Mouse (Mus musculus) cerebellum, adult 9-11 months (tissue): Measurements from ENCODE around the gene Tacr2.

ENCODE experiments used
- DNase-seq: peaks from one replicate; pipeline ENCODE4 v3.0.0; 2022

Tacr2 gene

DNA sequence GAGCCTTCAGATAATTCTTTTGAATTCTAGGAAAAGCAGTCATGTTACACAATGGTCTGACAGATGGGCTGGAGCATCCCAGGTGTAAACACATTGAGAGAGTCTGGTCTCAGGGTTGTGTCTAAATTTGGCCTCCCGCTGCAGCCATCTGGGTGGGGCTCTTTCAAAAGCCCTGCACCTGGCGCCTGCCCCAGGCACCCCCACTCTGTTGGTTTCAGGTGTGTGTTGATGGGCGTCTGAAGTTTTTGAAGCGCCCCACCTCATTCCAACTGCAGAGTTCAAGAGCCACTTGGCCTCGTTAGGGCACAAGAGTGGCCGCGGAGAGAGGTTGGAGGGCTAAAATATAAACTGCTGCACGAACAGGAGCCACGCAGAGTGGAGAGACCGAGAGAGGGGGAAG, 9.9 kb upstream of the Tacr2 start:
- DNase-seq: no peak

DNA sequence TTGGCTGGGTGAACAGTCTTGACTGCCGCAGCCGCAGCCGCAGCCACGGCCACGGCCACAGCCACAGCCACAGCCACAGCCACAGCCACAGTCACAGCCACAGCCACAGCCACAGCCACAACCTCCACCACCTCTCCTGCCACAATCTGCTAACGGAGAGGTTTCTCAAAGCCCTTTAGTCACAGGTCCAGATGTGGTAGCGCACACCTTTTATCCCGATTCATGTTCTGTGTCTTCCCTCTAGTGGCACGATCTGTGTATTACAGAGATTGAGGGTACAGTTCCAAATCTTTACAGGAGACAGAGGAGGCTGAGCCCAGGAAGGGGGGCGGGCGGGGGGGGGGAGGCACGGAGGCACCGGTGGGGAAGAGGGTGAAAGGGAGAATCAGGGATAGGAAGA, 9.3 kb upstream of the Tacr2 start:
- peak; percentile 48 for DNase-seq

DNA sequence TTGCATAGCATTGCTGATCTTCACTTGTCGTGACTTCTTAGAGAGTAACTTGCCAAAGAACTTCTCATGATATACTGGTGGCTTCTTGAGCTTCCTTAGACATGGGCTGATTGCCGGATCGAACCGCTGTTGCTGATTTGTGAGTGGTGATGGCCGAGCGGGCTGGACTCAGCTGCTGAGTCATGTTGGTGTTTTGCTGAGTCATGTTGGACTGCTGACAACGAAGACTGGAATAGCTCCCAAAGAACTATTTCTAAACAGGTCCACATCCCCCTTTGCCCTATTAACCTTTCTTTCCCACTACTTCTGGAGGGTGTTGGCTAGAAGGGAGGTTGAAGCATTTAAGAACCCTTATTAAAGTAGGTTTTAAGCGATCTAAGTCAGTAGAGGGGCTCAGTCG, 8.2 kb upstream of the Tacr2 start:
- no peak for DNase-seq

DNA sequence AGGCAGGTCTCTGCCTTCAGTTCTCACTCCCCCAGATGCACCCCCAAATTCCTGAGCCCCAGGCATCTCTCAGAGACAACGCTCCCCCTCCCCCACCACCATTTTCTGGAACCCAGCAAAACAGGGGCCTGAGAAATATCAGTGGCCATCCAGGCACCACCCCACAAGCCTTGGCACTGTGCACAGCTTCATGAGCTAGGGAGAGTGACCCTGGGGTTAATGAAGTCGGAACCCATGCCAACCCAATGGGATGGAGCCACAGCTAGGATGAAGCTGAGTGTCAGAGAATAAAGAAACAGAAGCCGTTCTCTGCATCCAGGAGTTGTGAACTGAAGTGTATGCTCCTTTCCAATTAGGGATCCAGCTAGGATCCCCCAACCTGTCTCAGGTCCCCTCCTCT, 5.1 kb upstream of the Tacr2 start:
- no peak for DNase-seq

DNA sequence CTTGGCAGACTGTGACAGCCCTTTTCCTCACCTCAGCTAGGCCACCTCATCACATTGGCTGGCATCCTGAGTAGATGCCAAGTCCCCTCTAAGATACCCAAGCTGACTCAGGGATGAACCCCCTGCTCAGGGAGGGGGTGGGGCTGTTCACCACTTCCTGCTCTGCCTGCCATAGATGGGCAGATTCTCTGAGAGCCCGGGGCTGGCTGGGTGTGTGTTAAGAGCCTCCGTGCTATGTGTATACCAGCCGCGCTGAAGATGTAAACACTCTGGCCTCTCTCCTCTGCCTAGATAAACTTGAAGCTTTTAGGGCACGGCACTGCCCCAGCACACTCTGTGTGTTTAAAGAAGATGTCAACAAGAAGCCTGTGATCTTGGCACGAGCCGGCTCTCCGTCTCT, 4.4 kb upstream of the Tacr2 start:
- DNase-seq: no peak

DNA sequence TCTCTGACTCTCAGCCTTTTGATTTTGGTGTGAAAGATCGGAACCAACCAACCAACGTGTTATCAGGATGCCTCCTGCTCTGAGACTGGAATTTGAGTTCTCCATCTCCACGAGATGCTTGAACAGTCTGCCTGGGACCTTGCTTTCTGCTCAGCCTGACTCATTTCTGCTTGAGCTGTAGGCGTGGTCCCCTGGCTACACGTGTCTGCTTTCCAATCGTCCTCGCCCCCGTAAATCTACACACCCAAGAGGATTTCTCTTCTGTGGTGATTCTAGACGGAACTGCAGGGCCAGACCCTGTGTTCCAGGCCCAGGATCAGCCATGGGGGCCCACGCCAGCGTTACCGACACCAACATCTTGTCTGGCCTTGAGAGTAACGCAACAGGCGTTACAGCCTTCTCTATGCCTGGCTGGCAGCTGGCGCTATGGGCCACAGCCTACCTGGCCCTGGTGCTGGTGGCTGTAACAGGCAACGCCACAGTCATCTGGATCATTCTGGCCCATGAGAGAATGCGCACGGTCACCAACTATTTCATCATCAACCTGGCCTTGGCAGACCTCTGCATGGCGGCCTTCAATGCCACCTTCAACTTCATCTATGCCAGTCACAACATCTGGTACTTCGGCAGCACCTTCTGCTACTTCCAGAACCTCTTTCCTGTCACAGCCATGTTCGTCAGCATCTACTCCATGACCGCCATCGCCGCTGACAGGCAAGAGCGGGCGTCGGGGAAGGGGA, 428 bp downstream of the Tacr2 start:
- DNase-seq: no peak

DNA sequence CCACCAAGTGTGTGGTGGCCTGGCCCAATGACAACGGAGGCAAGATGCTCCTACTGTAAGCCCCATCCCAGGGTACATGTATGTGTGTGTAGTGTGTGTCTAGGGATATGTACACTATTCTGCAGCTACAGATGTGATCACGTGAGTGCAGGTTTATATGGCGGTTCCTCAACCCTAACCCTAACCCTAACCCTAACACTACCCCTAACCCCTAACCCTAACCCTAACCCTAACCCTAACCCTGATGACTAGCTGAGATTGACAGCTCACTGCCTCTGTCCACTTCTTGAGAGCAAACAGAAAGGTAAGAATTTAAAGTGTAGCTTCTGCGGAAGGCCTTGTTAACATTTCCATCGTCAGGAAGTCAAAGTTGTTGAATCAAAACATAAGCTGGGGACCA, 6.1 kb downstream of the Tacr2 start:
- no peak for DNase-seq

DNA sequence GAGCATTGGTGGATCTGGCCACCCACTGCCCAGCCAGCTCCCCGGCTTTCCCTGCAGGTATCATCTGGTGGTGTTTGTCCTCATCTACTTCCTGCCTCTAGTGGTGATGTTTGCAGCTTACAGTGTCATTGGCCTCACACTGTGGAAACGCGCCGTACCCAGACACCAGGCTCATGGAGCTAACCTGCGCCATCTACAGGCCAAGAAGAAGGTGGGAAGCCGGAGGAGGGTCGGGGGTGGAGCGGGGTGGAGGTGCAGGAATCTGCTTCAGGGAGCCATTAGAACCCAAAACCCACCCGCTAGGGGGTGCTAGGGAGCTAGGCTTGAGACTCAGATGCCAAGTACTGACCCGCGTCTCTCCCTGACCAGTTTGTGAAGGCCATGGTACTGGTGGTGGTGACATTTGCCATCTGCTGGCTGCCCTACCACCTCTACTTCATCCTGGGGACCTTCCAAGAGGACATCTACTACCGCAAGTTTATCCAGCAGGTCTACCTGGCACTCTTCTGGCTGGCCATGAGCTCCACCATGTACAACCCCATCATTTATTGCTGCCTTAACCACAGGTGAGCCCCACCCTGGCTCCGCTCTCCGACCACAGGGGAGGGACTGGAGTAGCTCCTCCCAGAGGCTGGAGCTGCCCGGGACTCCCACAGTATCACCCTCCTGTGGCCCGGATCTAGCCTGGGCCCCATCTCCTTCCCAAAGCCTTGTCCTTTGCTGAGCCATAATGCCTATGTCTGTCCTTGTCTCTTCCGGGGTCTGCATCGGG, 9.1 kb downstream of the Tacr2 start:
- peak; percentile 77 for DNase-seq

DNA sequence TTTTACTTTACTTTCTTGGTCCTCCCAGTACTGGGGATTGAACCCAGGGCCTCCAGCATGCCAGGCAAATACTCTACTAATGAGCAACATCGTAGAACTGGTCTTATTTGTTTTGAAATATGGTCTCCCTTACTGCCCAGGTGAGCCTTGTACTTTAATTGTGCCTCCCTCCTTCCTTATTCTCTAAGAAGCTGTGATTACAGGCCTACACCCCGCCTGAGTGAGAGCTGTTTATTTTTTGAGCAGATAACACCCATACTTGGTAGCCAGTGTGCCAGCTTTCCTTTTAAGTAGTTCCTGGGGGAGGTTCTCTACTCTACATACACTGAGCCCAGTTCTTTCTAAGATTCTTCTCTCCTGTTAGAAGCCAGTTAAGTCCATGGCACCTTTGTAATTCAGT, 12.1 kb downstream of the Tacr2 start:
- no peak for DNase-seq

DNA sequence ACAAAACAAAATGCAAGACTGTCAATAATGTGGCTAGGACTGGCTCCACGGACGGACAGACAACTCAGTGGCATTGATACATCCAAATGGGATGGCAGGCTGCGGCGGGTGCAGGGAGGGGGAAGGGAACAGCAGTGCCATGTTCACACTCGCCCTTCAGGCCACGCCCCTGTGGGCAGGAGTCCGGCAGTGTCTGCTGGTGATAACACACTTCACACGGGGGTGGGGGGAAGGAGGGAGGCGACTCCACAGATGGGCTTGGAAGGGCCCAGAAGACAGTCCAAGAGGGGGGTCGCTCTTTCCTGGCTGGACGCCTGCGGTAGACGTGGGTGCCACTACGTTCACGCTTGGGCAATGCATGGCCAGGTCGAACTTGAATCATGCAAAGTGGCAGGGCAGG, 17.0 kb downstream of the Tacr2 start:
- no peak for DNase-seq

DNA sequence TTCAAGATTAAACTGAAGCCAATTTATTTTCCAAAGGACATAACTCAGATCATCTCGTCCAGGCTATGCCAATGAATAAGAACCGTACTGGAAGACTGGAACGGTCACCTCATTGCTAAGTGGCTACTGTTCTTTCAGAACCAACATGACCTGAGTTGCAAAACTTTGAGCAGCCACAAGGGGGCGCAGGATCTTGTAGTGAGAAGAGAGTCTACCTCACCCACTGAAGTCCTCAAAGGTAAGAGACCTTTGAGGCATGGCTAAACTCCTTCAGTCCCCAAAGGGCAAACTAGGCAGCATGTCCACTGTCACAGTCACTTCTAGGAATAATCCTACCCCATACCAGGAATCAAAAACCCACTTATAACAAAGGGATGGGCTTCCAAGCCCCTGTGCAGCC, 23.0 kb downstream of the Tacr2 start:
- peak; percentile 84 for DNase-seq

DNA sequence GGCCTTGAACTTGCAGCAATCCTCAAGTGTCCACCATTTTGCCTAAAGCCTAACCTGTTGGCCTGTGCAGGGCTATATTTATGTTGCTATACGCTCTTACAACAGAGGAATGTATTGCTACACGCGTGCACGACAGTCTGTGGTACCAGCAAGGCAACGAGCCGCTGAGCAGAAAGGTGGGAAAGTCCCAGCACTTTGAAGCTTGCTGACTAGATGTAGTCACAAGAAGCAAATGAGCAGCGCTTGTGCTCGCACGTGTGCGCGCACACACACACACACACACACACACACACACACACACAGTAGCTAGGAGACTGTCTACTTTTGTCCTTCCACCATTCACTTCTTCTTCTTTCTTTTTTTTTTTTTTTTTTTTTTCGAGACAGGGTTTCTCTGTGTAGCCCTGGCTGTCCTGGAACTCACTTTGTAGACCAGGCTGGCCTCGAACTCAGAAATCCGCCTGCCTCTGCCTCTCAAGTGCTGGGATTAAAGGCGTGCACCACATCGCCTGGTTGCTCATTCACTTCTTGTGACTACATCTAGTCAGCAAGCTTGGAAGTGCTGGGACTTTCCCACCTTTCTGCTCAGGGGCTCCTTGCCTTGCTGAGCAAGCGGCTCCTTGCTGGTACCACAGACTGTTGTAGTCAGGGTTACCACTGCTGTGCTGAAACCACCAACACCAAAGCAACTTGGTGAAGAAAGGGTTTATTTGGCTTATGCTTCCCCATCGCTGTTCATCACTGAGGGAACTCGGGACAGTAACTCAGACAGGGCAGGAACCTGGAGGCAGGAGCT, 25.5 kb downstream of the Tacr2 start:
- no peak for DNase-seq

DNA sequence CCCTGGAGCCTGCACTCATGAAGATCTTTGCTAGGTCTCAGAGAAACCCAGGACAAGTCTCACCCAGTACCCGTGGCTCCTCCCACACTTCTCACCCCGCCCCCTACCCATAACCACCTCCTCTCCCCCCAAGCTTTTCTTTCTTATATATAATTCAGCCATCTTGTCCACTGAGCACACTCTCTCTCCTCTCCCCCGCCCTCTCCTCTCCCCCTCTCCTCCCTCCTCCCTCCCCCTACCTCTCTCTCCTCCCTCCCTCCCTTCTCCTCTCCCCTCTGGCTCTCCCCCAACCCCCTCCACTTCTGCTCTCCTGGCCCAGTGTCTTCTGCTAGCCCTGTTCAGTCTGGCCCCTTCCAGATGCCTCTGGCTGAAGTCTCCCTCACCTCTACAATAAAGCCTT, 26.8 kb downstream of the Tacr2 start:
- DNase-seq: no peak

DNA sequence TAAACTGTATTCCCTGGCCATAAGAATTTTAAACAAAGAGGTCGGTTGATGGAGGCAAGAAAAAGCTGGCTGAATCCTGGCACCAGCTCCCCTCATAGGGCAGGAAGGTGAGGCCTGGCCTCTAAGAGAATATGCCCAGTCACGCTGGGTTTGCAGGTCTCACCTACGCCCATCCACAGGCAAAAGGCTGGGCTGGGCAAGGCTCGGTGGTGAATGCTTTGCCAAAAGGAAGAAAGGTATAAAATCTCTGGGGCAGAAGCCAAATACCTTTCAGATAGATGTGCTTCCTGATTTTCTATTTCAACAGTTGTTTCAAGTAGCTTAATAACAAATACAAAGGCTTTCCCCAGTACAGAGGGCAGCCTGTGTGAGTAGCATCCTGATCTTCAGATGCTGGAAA, 27.4 kb downstream of the Tacr2 start:
- no peak for DNase-seq

DNA sequence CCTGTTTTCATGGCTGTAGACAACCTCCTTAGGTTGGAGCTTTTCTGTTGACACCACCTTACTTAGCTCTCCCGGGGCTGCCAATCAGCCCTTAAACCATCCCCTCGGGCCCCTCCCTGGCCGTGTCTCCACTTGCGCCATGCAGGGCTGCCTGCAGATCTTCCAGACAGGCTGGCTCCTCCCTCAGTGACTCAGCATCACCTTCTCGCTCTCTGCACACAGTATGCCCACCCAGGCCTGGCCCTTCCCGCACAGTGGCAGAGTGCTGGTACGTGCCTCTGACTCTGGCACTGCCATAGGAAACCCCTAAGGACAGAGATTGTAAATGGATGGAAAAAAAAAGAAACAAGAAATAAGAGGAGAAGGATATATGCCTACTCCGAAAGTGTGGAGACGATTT, 30.5 kb downstream of the Tacr2 start:
- no peak for DNase-seq

DNA sequence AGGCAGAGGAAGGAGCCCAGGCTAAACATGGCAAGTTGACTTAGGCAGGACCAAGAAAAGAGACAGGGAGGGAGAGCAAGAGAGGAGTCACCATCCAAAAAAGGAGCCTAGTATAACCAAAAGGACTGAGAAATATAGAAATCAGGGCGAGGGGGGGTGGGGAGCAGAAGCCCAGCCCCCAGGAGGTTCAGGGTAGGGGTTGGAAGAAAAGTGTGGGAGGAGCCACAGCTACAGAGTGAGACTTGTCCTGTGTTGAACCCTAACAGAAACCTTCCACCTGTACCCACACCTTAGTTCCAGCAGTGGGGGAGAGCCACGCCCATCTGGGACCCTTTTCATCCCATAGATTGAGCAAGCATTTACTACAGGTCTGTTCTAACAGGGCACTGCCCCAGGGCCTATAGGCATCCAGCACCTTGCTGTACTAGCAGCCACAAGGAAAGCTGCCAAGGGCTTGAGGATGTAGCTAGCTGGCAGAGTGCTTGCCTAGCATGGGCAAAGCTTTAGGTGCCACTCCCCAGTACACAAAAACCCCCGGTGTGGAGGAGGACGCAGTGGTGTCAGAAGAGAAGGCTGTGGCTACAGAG, 31.1 kb downstream of the Tacr2 start:
- no peak for DNase-seq

DNA sequence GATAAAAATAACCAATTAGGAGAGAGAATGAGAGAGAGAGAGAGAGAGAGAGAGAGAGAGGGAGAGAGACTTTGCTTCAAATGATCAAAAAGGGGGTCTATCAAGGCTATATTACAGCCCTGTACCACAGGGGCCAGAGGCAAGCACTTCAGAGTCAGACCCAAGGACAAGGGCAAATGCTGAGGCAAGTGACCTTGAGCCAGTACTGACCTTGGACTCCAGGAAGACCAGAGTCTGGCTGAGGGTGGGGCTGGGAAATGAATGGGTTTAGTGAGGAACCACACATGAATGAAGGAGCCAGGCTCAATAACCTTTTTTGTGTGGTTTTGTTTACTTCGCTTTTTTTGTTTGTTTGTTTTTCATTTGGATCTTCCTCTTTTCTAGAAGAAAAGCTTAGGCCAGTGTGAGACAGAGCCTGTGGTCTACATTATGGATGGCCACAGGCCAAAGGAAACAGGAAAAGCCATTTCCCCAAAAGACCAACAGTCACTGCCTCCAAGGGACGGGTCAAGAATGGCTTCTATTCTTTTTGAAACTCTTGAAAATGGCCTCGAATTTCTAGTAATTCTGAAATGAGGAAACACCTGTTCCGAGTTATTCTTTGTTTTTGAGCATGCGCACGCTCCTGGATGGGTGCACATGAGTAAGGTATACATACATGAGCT, 35.4 kb downstream of the Tacr2 start:
- DNase-seq: no peak

DNA sequence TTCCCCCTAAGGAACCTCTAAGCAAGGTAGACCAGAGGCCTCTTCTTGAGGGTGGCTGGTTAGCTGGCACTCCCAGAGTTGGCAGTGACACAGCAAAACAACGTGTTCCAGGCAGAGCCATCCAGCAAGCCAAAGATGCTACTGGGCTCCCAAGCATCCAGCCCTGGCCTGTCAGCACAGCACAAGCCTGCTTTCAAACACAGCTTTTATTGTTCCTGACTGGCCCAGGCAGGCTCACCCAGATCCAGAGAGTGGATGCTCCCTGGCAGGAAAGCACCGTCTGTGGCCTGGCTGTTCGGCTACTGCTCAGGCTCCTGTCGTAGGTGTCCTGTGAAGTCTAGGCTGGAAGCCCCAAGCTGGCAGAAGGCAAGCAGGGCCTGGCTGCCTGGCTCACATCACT, 41.9 kb downstream of the Tacr2 start:
- DNase-seq: peak; percentile 81

DNA sequence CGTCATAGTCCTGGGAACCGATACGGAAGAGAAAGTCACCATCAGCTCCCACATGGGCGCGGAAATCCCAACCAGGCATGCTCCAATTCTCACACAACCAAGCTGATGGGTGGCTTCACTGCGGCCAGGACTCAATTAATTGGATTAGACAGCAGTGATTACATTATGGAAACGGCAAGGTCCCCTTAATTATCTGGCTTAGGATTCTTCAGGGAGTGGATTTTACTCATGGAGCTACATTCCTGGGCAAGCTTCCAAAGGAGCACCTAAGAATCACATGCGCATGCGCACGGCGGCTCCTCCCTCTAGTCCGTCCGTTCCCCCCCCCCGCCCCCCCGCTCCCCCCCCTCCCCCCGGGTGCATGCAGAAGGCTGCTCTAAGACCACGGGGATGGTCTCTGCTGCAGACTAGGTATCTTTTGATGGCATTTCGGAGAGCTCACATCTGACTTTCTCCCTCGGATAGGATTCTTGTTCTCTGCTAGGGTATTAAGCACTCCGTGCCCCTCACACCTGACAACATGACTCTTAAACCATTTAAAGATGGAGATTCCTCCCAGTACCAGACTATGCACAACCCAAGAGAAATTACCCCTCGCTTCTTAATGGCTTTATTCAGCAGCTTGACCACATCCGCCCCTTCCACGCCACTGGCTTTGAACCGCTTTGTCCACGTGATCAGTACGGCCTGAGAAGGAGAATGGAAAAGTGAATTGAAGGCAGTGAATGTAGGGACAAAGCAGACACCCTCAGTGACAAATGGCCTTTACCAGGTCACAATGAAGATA, 44.0 kb downstream of the Tacr2 start:
- peak; percentile 19 for DNase-seq

DNA sequence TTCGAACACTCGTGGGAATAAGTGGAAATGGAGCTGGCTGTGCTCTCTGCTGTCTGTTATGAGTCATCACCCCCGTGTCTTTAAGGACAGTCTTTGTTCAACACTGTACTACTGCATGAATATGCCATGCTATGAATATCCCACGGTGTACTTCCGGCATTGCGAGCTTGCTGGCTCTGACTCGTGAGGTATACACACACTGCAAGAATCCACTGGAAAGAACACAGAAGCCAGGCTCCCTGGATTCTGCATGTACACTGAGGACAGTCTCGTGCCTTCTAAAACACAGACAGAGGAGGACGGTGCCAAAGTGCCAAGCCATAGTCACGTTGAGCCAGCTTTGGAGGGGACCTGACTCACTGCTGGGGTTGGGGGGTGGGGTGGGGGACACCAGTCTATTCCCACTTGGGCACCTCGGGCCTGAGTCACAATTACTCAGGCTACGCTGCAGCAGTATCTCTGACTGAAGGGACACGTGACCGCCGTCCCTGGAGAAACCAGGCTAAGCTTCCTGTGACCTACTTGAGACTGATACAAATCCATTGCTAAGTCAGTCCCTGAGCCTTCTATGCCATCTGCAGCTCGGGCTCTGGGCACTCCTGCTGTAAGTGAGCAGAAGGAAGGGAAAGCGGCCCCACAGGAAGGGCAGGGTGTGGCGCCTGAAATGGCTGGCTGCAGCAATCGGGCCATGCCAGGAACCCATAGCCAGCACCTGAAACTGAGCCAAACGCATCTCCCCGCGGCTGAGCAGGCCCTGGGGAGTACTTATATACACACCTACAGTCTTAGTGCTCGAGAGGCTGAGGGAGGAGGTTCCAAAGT, 48.0 kb downstream of the Tacr2 start:
- peak; percentile 94 for DNase-seq

DNA sequence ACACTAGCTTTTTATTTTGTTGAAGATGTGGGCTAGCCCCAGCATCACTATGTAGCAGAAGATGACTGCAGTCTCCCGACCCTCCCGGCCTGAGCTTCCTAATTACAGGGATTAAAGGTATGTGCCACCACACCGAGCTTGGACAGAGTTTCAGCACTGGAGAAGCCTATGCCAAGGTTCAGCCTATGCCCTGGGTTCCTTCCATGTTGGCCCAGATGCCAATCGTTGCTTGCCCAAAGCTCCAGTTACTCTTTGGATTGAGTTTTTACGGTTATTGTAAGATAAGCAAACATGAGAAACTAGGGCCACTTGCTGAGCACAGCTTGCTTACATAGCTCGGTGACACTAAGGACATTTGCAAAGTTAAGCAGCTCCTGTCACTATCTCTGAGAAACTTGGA, 52.9 kb downstream of the Tacr2 start:
- peak; percentile 51 for DNase-seq
